Mouse (Mus musculus) urinary bladder, postnatal 4 days (tissue): Measurements from ENCODE around the gene Gm20388.
A peak's percentile ranks its signal among the peaks of the same experiment; 100 is the strongest.

ENCODE experiments used
- DNase-seq, 2 experiments: peaks; one replicate each; pipeline ENCODE4 v3.0.0; 2021 to 2022; ENCODE audit warnings: low spot score in 2 of 2

Gene Gm20388

GRCm38 (mm10) chr8:124088092-124088613 lies 4177.5 kb downstream of the Gm20388 start:
- DNase-seq: peak in 1 of 2 experiments; percentile 35

- DNase-seq: no peak
Measured at GRCm38 (mm10) chr8:124089016-124089415, 4178.4 kb downstream of the Gm20388 start.

GRCm38 (mm10) chr8:124090473-124090872 lies 4179.8 kb downstream of the Gm20388 start:
- no peak for DNase-seq

GRCm38 (mm10) chr8:124098953-124099622 lies 4188.4 kb downstream of the Gm20388 start:
- no peak for DNase-seq

GRCm38 (mm10) chr8:124099623-124099965 lies 4189.0 kb downstream of the Gm20388 start:
- DNase-seq: no peak

- DNase-seq: no peak
Measured at GRCm38 (mm10) chr8:124105869-124106268, 4195.2 kb downstream of the Gm20388 start.

- DNase-seq: no peak
Measured at GRCm38 (mm10) chr8:124106328-124107195, 4195.9 kb downstream of the Gm20388 start.

- DNase-seq: peak in 1 of 2 experiments; percentile 41
Measured at GRCm38 (mm10) chr8:124113108-124113507, 4202.5 kb downstream of the Gm20388 start.

GRCm38 (mm10) chr8:124125241-124125640 lies 4214.6 kb downstream of the Gm20388 start:
- DNase-seq: peak in 1 of 2 experiments; percentile 23

GRCm38 (mm10) chr8:124137261-124137660 lies 4226.6 kb downstream of the Gm20388 start:
- peak in 1 of 2 experiments; percentile 33 for DNase-seq

- peak in 1 of 2 experiments; percentile 53 for DNase-seq
Measured at GRCm38 (mm10) chr8:124140211-124140790, 4229.7 kb downstream of the Gm20388 start.

GRCm38 (mm10) chr8:124140868-124141431 lies 4230.3 kb downstream of the Gm20388 start:
- peak; percentile 12 to 51 for DNase-seq

GRCm38 (mm10) chr8:124141681-124142391 lies 4231.2 kb downstream of the Gm20388 start:
- peak; percentile 19 to 58 for DNase-seq

- DNase-seq: no peak
Measured at GRCm38 (mm10) chr8:124143003-124143402, 4232.4 kb downstream of the Gm20388 start.

- peak in 1 of 2 experiments; percentile 56 for DNase-seq
Measured at GRCm38 (mm10) chr8:124143871-124144618, 4233.4 kb downstream of the Gm20388 start.

GRCm38 (mm10) chr8:124144619-124144980 lies 4234.0 kb downstream of the Gm20388 start:
- DNase-seq: peak in 1 of 2 experiments; percentile 54

- peak in 1 of 2 experiments; percentile 51 for DNase-seq
Measured at GRCm38 (mm10) chr8:124146286-124146685, 4235.6 kb downstream of the Gm20388 start.

- peak in 1 of 2 experiments; percentile 4 for DNase-seq
Measured at GRCm38 (mm10) chr8:124150009-124150408, 4239.4 kb downstream of the Gm20388 start.

GRCm38 (mm10) chr8:124150536-124150935 lies 4239.9 kb downstream of the Gm20388 start:
- no peak for DNase-seq

- DNase-seq: no peak
Measured at GRCm38 (mm10) chr8:124151881-124152280, 4241.2 kb downstream of the Gm20388 start.
